Mouse (Mus musculus) splenic B cell, adult 2 months (primary cell): ENCODE results near the gene Bahd1.

ENCODE experiments used
- DNase-seq: peaks from one replicate; pipeline ENCODE4 v3.0.0-alpha.2; 2011; ENCODE audit warnings: low read depth, low spot score
- H3K27me3 ChIP-seq: 2 replicates; pipeline ENCODE4 v1.6.1; 2012; ENCODE audit warnings: mild to moderate bottlenecking, low read length, moderate library complexity, mixed read lengths; ENCODE audit not compliant: control insufficient read depth, poor library complexity, insufficient read depth, severe bottlenecking
- H3K36me3 ChIP-seq: 2 replicates; pipeline ENCODE4 v1.6.1; 2012; ENCODE audit warnings: mild to moderate bottlenecking, low read length, moderate library complexity, mixed read lengths; ENCODE audit not compliant: control insufficient read depth, poor library complexity, insufficient read depth, severe bottlenecking

The Bahd1 gene

GRCm38 (mm10) chr2:118899981-118900825 is at the start of gene Bahd1:
TSS of gene Bahd1 (plus strand) at chr2:118900377.
- peak; percentile 23 for DNase-seq
- H3K36me3 ChIP-seq = no peaks in the 10 kb centered on the region
- no peaks in the 10 kb centered on the region for H3K27me3 ChIP-seq

GRCm38 (mm10) chr2:118851756-118852155 is 48.4 kb upstream of the Bahd1 start:
- Histone ChIP-seq H3K36me3 (no peaks in the 10 kb centered on the region), H3K27me3 (no peaks in the 10 kb centered on the region)
- no peak for DNase-seq

GRCm38 (mm10) chr2:118861454-118862339 is 38.5 kb upstream of the Bahd1 start, which contains the start of gene Ivd:
TSS of gene Ivd (plus strand) at chr2:118861954.
- peak; percentile 93 for DNase-seq
- no peaks in the 10 kb centered on the region for H3K36me3 ChIP-seq
- H3K27me3 ChIP-seq = no peaks in the 10 kb centered on the region

GRCm38 (mm10) chr2:118862340-118862675 is 37.9 kb upstream of the Bahd1 start:
- Histone ChIP-seq H3K27me3 (no peaks in the 10 kb centered on the region), H3K36me3 (no peaks in the 10 kb centered on the region)
- DNase-seq = no peak

- H3K36me3 ChIP-seq = peaks cover 11% of the 10 kb centered on the region
- H3K27me3 ChIP-seq = no peaks in the 10 kb centered on the region
- DNase-seq = no peak
Measured at GRCm38 (mm10) chr2:118870601-118871000, 29.6 kb upstream of the Bahd1 start.

- Histone ChIP-seq H3K27me3 (no peaks in the 10 kb centered on the region), H3K36me3 (peaks cover 12% of the 10 kb centered on the region)
- no peak for DNase-seq
Measured at GRCm38 (mm10) chr2:118871032-118871431, 29.1 kb upstream of the Bahd1 start.

- Histone ChIP-seq H3K36me3 (peaks cover 18% of the 10 kb centered on the region), H3K27me3 (no peaks in the 10 kb centered on the region)
- no peak for DNase-seq
Measured at GRCm38 (mm10) chr2:118873018-118873417, 27.2 kb upstream of the Bahd1 start.

- DNase-seq = no peak
- H3K27me3 ChIP-seq = no peaks in the 10 kb centered on the region
- H3K36me3 ChIP-seq = peaks cover 18% of the 10 kb centered on the region
Measured at GRCm38 (mm10) chr2:118873890-118874430, 26.2 kb upstream of the Bahd1 start.

GRCm38 (mm10) chr2:118875316-118875715 is 24.9 kb upstream of the Bahd1 start:
- Histone ChIP-seq H3K36me3 (peaks cover 11% of the 10 kb centered on the region), H3K27me3 (no peaks in the 10 kb centered on the region)
- DNase-seq = no peak

- DNase-seq = no peak
- no peaks in the 10 kb centered on the region for H3K27me3 ChIP-seq
Measured at GRCm38 (mm10) chr2:118876453-118876852, 23.7 kb upstream of the Bahd1 start.

GRCm38 (mm10) chr2:118881019-118881418 is 19.2 kb upstream of the Bahd1 start:
- Histone ChIP-seq H3K27me3 (no peaks in the 10 kb centered on the region), H3K36me3 (peaks cover 7% of the 10 kb centered on the region; the same call in 1 of the 2 replicates)
- no peak for DNase-seq

More at GRCm38 (mm10) chr2:118876453-118876852, 23.7 kb upstream of the Bahd1 start:
- H3K36me3 ChIP-seq = peaks cover 10% of the 10 kb centered on the region

GRCm38 (mm10) chr2:118881956-118882355 is 18.2 kb upstream of the Bahd1 start:
- no peaks in the 10 kb centered on the region for H3K27me3 ChIP-seq
- no peaks in the 10 kb centered on the region; the same call in 1 of the 2 replicates for H3K36me3 ChIP-seq
- DNase-seq = no peak

GRCm38 (mm10) chr2:118882840-118883679 is 17.1 kb upstream of the Bahd1 start:
- Histone ChIP-seq H3K36me3 (no peaks in the 10 kb centered on the region), H3K27me3 (no peaks in the 10 kb centered on the region)
- peak; percentile 87 for DNase-seq

- Histone ChIP-seq H3K27me3 (no peaks in the 10 kb centered on the region), H3K36me3 (no peaks in the 10 kb centered on the region)
- DNase-seq = no peak
Measured at GRCm38 (mm10) chr2:118887440-118887839, 12.7 kb upstream of the Bahd1 start.
